Mouse (Mus musculus) layer of hippocampus, postnatal 36 days (tissue): ENCODE results near the gene Erc1. TPM values are rescaled to one million over a fixed set of nuclear protein-coding genes. Genes with fewer than 3 reads are reported as not detected.
A peak's percentile ranks its signal among the peaks of the same experiment; 100 is the strongest.

Source experiments
- DNase-seq, 2 experiments: peaks; one replicate each; pipeline ENCODE4 v3.0.0; 2022
- total RNA-seq, 2 experiments: library from RNA; stranded (reverse); gene quantifications; 2 replicates each; pipeline ENCODE4 v1.2.3; 2021

Erc1 gene
- total RNA-seq, 2 experiments from 2014 or later, result 56.7 to 62.8 TPM

DNA sequence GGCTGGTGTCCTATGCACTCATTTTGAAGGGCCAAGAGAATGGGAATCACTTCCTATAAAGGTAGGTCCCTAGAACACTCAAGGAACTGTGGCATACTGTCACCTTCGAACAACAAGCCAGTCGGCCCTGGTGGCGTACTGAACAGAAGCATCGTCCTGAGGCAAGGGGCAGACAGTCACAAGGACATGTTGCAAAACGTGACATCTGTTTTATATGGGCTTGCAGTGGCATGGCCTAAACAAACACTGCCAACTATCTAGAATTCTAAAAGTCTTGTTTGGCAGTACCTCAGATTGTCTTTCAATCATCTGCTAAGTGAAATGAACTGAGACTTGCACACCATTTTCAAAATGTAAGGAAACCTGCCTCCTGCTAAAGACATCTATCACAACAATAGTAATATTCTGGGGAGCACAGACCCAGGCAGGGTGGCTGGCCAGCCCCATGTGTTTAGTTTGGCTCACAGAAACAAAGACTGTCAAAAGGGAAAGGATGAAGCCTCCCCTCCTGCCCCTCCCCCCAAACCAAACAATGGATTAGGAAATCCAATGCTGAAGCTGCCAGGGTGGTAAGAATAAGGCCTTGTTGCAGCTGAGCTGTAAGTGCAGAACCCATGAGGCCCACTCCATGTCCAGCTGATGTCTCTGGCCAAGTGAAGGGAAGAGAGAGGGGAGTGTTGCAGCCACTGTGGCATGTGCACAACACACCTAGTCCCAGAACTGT is 262.2 kb downstream of the Erc1 start:
- peak in 1 of 2 experiments; percentile 29 for DNase-seq

DNA sequence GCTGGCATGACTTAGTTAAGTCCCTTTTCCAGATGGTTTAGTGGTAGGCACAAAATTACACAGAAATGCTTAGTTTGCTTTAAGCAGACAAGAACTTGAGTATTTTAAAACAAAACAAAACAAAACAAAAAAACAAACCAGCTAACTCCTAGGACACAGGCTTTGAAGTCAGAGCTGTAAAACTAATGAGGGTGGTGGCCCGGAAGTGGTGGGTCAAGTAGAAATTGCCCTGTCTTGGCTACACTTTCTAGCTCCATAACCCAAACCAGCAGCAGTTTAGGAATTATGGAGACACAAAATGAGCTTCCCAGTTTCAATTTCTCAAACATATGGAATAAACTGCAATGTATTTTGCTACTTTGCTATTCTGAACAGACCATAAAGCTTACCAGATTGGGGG is 263.9 kb downstream of the Erc1 start:
- no peak for DNase-seq

DNA sequence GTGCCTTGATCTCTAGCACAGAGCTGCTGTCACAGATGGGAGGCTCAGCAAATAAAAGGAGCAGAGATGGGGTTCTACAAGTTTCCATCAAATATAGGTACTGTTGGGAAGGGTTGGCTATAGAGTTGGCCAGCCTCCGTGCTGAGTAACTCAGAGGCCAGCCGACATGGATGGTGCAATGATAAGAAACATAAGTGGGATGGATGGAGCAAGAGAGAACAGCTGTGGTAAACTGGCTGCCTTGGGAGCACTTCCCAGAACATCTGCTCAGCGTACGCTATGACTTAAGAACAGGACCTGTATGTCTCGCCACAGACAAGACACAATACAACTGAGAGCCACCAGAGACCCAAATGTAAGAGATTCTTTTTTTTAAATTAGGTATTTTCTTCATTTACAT is 264.8 kb downstream of the Erc1 start:
- no peak for DNase-seq

DNA sequence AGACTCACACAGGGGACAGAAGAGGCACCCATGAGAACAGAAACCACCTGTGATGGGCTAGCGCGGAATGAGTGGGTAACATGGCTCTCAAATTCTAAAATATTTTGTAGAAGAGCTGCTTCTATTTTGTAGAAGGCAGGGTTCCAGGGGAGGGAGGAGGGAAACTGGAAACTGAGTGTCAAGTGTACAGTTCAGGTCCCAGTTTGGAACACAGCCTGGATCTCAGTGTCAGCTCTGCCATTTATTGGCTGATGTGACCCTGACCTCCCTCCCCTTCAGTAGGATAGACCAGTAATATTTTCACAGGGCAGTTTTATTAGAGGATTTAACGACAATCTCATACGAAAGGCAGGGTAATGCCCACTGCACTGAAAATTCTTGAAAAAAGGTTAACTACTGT is 271.3 kb downstream of the Erc1 start:
- no peak for DNase-seq

DNA sequence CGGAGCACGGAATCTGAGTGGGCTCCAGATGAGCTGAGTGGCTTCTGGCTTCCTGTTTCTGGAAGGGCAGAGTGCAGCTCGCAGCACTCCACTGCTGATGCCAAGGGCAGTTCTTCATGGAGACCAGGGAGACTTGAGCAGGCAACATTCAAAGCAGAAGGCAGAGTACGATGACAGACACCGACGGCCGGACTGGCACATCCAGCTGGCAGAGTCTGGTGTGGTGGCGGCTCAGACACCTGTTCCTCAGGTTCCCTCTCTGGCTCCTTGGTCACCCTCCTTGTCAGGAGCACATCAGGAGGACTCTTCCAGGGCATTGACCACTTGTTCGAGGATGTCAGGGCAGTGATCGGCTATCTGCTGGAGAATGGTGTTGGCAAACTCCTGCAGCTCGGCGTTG is 272.6 kb downstream of the Erc1 start:
- no peak for DNase-seq

DNA sequence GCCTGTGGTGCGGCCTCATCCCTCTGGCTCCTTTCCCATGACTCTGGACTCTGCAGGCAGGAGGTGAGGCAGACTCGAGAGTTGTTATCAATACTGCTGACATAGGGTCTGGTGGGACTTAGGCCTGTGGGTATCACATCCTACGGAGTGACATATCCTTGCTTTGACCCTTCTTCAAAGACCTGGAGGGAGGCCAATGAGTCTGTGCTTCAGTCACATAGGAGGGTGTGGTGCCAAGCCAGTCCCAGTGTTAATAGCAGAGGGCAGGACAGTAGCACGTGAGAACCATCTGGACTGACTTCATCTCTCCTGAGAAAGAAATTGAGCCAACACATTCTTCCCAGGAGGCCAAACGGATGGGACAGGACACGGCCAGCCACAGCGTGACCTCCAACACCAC is 275.7 kb downstream of the Erc1 start:
- no peak for DNase-seq

DNA sequence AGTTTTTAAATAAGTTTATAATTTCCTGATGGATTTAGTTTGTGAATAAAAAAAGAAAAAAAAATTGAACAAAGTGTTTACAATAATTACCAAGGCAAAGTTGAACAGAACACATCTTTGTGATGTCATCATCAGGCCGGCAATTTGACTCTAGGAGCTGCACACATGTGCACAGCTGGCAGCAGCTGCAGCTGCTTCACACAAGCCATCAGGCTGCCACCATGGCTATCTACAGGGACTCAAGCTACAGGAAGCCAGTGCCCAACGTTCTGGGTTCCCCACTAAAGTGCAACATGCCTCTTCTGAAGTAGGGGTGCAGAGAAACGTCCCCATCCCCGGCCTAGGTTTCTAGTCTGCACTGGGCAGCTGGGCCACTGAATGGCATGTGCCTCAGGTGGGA is 277.2 kb downstream of the Erc1 start:
- DNase-seq, result no peak

DNA sequence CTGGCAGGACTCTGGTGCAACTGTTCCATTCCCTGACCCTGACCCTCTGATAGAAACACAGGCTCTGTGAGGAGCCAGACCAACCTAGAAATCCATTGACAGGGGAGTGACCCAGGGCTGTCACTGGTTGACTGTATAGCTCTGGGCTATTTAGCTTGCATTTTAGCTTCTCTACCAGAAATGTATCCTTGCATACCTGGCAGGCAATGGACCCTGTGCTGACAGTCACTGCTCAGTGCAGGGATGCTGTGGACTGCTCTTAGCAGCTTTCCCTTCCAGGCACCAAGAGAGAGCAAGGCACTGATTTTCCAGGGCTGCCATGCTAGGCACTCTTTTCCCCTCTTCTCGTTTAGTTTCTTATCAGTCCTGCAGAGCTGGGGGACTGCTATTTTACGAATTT is 279.6 kb downstream of the Erc1 start:
- DNase-seq, result no peak

DNA sequence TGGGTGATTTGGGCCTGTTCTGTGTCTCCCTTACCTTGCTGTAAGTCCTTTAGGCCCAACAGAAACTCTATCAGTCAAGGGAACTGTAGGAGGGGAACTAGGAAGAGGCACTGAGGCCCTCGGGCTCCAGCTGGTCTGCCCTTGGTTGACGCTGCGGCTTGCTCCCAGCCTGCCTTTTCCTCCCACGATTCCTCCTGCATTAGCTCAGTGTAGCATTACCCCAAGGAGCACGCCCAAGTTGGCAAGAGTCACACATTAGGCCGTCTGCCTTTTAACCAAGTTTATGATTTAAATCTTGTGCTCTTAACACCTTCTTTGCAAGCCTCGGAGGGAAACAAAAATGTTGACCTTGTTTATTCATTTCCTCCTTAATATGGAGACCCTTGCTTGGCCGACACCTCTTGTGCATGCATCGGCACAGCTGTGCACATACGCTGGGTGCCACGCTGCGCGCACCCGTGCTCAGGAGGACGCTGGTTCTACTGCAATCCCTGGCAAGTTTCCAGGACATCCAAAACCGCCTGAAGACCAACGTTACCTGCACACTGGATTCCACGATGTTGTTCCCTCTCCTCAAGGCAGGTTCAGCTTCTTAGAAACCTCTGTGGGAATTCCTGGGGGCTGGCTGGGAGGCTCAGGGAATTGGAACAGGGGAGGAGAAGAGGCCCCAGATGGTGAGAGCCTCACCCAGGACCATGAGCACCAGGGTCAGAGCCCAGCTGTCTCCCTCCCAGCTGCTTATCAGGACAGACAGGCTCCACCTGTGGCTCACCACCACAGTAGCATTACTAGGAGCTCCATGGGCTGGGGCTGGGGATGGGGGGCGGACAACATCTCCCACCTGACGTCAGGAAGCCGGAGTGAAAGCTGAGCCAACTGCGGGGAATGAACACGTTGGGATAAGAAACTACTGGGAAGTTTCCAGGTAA is 282.3 kb downstream of the Erc1 start:
- no peak for DNase-seq

DNA sequence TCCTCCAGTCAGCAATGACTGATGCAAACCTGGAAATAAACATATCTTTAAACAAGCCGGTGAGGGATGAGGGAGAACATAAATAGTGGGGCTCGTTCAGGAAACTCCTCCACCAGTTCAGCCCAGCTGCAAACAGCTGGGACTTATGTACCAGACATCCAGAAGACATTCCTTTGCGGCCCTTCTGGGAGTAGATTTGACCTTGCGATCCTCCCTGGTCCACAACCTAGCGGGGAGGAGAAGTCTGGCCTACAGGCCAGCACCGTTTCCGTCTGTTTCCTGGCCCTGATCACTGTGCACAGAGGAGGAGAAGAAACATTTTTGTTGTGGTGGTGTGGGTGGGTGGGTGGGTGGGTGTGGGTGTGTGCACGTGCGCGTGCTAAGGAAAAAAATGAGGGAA is 285.4 kb downstream of the Erc1 start:
- DNase-seq, result no peak

DNA sequence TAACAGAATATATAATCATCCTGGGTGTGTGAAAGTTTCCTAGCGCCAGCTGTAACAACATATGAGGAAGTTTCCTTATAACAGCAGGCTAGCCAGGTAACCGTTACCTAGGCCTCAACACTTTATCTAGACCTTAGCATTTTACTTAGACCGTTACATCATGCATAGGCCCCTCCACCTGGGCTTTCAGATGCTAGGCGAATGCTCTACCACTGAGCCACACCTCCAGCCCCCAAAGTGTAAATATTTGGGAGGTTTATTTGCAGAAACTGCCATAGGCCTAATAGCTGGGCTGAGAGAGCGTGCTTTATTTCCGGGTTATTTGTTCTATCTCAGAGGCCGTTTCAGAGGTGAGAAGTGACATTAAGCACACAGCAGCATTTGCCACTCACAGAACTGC is 289.1 kb downstream of the Erc1 start:
- no peak for DNase-seq

DNA sequence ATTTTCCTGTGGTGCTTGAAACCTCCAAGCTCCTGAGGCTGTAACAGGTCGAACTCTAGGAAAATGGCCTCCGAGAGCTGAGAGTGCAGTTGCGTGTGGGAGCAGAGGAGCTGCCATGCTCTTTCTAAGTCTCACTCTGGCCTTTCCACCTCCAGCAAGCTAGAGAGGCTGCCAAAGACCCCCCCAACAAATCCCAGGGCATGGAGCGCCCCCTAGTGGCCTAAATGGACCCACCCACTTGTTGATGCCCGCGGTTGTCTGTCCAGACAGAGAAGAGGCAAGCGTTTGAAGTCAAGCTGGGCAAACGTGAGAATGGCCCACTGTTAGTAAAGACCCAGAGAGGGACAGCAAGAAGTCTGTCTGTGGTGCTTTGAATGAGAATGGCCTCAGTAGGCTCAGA is 293.5 kb downstream of the Erc1 start:
- DNase-seq, result no peak

DNA sequence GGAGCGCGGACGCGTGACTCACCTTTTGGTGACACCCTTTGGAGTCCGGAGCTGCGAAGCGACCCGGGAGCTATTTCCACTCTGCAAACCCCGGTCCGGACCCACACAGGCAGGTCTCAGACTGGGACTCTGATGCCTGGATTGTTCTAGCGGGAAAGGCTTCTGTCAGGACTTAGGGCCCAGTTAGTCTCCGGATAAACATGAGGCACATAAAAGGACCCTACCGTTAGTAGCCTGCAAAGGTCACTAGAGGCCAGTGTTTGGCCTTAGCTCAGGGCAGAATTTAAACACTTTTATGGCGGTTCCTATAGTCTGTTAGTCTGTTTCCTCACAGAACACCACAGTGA is 303.5 kb downstream of the Erc1 start:
- no peak for DNase-seq

DNA sequence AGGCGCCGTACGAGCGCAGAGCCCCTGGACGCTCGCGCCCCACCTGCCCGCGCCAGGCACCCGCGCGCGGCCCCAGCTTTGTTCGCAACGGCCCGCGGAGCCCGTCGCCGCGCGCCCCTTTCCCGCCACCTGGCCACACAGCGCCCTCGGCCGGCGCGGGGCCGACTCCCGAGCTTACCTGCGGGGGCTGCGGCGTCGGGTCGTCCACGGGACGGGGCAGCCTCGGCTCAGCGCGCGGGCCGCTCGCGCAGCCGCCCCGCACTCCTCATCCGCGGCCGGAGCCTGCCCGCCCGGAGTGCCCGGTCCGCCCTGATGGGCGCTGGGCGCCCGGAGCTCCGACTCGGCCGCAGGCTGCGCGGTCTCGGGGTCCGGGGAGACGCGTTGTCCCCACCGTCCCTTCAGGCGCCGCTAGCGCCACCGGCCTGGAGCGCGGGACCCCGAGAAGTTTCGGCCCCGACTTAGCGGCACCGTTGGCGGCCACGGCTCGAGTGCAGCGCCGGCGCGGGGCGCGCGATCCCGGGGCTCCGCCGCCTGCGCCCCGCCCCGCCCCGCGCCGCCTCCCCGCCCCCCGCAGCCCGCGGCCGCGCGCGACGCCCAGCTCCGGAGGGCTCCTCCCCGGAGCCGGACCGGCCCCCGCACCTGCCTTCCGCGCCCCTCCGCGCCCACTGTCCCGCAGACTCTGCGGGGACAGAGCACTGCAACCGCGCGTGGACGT is 304.0 kb downstream of the Erc1 start, which contains the start of gene Wnt5b:
Gene Wnt5b (minus strand): TSS at position 545 of the 715 bp plus-strand sequence.
- DNase-seq, result no peak

DNA sequence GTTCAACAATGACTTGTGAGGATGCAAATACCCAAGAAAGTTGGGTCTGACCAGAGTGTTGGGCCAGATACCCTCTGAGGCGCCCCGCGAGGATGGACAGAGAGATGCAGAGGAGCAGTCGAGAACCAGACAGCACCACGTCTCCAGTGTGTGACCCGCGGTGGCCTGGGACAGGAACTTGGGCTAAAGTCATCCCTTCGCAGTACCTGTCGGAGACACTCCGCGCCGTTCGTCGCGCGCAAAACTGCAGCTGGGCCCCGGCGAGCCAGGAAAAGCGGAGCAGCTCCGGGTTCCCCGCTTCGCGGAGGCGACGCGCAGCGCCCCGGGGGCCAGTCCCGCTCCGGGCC is 304.5 kb downstream of the Erc1 start:
- DNase-seq, result no peak

DNA sequence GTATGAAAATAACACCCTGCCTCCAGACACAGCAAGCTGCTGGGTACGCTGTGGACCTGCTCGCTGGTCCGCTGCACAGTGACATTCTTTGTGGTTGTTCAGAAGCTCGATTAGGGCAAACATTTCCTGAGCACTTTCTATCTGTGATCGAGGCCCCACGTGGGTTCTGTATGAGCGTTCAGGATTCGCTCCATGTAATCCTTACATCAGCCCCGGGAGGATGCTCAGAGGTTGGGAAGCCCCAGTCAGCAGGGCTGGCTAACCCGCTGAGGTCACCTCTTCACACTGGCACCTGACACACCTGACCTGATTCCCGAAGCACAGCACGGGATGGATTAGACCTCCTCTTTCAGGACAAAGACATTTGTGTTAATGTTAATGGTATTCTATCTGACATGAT is 312.1 kb downstream of the Erc1 start:
- DNase-seq, result no peak

DNA sequence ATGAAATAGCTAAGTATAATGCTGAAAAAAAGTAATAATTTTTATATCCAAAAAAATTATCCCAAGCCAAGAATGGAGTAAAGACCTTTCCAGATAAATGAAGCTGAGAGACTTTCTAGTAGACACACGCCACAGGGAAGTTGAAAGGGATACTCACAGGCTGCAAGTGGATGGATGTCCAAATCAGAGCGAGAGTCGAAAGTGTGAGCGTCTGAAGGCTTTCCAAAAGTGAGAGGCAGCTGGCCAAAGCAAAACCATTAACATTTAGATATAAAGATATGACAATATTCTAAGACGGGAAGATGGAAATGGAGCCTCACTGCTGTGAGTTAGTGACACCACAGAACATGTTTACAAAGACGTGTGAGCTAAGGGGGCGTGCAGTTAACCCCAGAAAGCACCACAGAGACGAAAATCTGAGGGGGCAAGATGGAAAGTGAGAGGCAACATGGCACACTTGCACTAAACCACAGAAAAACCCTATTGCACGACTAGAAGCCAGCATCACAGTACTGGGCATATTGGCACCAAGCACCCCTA is 314.7 kb downstream of the Erc1 start:
- DNase-seq, result no peak

DNA sequence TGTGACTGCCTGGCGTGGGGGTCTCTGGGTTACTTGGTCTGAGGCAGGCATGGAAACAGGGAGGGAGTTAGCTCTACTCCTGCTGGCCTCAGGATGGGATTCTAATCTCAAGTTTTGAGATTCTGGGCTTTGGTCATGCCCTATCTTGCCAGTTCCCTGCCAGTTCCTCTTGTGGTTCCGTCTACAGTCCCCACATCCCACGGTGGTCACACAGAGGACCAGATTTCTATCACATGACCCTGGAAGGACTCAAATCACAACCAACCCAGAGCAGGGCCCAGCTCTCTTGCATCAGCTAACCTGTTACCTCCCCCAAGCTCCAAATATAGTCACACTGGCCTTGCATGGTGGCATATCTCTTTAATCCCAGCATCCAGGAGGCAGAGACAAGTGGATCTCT is 318.3 kb downstream of the Erc1 start:
- no peak for DNase-seq

DNA sequence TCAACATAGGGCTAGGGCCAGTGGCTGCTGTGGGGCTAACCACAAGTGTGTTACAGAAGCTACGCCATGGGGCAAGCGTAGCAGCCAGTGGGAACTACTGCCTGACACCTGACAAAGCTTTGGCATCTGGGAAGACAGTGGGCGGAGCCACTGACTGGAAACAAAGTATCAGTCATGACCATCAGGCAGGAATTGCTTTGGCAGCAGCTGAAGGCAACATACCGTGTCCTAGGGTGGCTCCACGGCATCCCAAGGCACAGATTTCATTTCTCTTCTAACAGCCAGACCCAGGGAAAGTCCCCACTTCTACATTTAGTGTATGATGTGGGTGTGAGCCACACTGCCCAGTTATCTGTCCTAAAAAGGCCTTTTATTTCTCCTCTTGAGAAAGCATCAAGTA is 321.5 kb downstream of the Erc1 start:
- DNase-seq, result no peak

DNA sequence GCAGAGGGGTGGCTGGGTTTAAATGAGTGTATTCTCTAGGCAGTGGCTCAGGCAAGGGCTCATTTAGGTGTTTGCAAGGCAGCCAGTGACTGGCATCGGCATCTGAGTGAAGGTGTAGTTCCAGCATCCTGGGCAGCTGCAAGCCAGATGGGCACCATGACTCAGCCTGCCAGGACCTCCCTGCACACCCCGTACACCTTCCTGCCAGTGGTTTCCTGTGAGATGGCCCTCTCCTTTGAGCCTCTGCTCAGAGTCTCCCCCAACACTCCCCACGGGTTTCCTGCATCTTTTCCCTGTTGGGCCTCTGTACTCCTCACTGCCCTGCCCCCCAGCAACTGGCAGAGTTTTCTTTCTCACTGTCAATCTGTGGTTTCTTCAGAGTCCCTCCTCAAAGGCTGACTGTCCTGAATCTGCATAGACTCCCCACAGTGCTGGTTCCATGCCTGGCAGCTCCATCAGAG is 326.0 kb downstream of the Erc1 start:
- DNase-seq, result peak in 1 of 2 experiments; percentile 12

DNA sequence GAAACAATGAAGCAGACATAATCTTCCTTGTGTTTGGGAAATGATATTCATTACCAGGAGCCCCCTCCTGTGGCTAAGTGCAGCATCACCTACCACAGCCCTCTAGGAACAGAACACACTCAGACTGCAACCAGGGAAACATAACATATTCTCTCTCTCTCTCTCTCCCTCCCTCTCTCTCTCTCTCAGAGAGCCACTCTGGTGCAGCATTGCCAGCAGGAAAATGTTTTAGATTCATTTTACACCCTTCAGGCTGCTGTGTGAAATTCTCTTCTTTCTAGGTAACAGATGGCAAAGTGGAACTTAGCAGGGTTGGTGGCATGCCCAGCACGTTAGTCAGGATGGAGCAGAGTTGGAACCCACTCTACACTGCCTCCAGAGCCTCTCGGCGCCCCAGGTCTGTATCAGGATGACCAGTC is 326.5 kb downstream of the Erc1 start:
- DNase-seq, result no peak
